Mouse (Mus musculus): Measurements from ENCODE around the gene Bmp5. TPM values are rescaled to one million over a fixed set of nuclear protein-coding genes. Genes with fewer than 3 reads are reported as not detected.

Gene Bmp5
- polyA plus RNA-seq, 1 experiment from 2014 or later, result 2.6 TPM

DNA sequence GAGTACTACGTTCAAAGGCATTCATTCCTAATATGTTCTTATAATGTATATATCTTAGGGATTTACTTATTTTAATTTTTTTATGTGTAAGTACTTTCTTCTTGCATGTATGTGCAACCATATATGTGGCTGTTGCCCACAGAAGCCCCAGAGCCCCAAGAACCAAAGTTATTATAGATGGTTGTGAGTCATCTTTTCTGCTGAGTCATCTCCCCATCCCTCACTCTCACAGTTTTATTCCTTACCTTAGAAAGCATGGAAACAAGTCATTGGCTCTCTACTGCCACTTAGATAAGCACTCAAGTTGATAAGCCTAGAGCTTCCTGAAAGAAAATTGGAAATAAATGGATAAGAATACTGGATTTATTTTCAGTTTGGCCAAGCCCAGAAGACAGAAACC is 40.0 kb downstream of the Bmp5 start:
- Histone ChIP-seq H3K9ac (ENCODE audit: low read depth, low read length) (no peak overlapping the region), H3K36me3 (ENCODE audit: control insufficient read depth, insufficient read depth, low read length) (no peaks in the 10 kb centered on the region), H3K4me1 (ENCODE audit: control insufficient read depth, insufficient read depth, low read length) (no peaks in the 10 kb centered on the region), H3K9me3 (replicated peaks; ENCODE audit: control insufficient read depth, low read length, poor library complexity, severe bottlenecking) (no peaks in the 10 kb centered on the region), H3K4me3 (ENCODE audit: low read depth, low read length) (no peak overlapping the region), H3K4me2 (ENCODE audit: low read length) (no peak overlapping the region), H3K27ac (ENCODE audit: low read length) (no peak overlapping the region), H3K27me3 (ENCODE audit: control insufficient read depth, insufficient read depth, low read depth, low read length) (no peaks in the 10 kb centered on the region)
- no peak for ATAC-seq
- 94% methylated on average over 1 of the region's 1 CpGs for WGBS

DNA sequence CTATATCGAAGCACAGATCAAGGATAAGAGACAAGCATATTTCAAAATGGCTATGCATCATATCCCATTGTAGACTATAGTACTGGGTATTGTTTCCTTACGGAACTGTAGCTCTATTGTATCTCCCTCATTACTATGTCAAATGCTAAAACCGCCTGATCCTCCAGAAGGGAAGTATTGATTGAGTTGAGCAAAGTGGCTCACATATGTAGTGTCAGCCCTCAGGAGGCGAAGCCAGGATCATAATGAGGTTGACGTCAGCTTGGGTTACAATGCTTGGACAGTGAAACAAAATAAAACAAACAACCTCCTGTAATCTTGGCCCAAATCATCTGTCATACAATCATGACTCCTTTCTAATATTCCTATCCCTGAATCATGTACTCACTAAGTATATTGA is 43.2 kb downstream of the Bmp5 start:
- Histone ChIP-seq H3K27ac (ENCODE audit: low read length) (no peak overlapping the region), H3K9ac (ENCODE audit: low read depth, low read length) (no peak overlapping the region), H3K4me2 (ENCODE audit: low read length) (no peak overlapping the region), H3K4me3 (ENCODE audit: low read depth, low read length) (no peak overlapping the region), H3K9me3 (replicated peaks; ENCODE audit: control insufficient read depth, low read length, poor library complexity, severe bottlenecking) (no peaks in the 10 kb centered on the region), H3K36me3 (ENCODE audit: control insufficient read depth, insufficient read depth, low read length) (no peaks in the 10 kb centered on the region), H3K4me1 (ENCODE audit: control insufficient read depth, insufficient read depth, low read length) (no peaks in the 10 kb centered on the region), H3K27me3 (ENCODE audit: control insufficient read depth, insufficient read depth, low read depth, low read length) (no peaks in the 10 kb centered on the region)
- ATAC-seq, result no peak
- WGBS, result 73% methylated on average over 5 of the region's 5 CpGs

DNA sequence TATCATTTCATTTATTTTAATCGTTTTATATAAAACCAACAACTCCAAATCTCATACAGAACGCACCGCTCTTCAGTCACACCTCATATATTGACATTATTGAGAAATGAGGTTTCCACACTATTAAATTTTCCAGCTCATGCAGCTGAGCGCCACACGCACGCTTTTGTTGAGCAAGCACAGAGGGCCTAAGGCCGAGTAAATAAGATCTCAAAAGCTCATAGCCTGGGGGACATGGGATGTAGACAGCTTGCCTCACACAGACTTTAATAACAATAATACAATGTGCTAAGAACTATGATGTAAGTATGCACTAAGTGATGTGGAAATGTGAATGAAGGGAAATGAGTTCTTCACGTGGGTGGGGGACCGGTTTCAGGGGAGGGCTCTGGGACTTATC is 57.3 kb downstream of the Bmp5 start:
- H3K4me1 ChIP-seq (ENCODE audit: control insufficient read depth, insufficient read depth, low read length), result no peaks in the 10 kb centered on the region
- H3K4me2 ChIP-seq (ENCODE audit: low read length), result no peak overlapping the region
- no peak for ATAC-seq
- WGBS, result 65% methylated on average over 9 of the region's 9 CpGs
- H3K27me3 ChIP-seq (ENCODE audit: control insufficient read depth, insufficient read depth, low read depth, low read length), result no peaks in the 10 kb centered on the region
- H3K4me3 ChIP-seq (ENCODE audit: low read depth, low read length), result no peak overlapping the region
- H3K9me3 ChIP-seq (replicated peaks; ENCODE audit: control insufficient read depth, low read length, poor library complexity, severe bottlenecking), result no peaks in the 10 kb centered on the region
- no peak overlapping the region for H3K27ac ChIP-seq (ENCODE audit: low read length)
- no peak overlapping the region for H3K9ac ChIP-seq (ENCODE audit: low read depth, low read length)
- H3K36me3 ChIP-seq (ENCODE audit: control insufficient read depth, insufficient read depth, low read length), result no peaks in the 10 kb centered on the region

DNA sequence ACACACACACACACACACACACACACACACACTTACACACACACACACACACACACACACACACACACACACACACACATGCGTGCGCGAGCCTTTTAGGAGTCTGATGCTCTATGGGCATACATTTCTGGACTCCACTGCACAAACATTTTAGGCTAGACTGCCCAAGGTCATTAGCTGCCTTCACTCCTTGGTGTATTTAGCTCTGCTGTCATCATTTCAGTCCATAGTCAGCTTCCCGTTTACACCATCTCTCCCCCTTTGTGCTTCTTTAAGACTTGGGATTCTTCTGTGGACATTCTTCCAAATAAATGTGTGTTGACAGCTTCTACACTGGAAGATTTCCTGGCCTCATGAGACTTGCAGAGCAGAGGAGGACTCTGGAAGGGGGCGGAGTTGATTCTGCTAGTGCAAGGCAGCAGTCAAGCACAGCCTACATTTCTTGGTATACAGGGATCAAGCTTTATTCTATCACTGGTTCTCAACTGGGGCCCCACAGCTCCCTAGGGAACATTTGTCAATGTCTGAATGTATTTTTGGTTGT is 58.1 kb downstream of the Bmp5 start:
- Histone ChIP-seq H3K27ac (ENCODE audit: low read length) (no peak overlapping the region), H3K36me3 (ENCODE audit: control insufficient read depth, insufficient read depth, low read length) (no peaks in the 10 kb centered on the region), H3K4me1 (ENCODE audit: control insufficient read depth, insufficient read depth, low read length) (no peaks in the 10 kb centered on the region), H3K4me3 (ENCODE audit: low read depth, low read length) (no peak overlapping the region), H3K9ac (ENCODE audit: low read depth, low read length) (no peak overlapping the region), H3K4me2 (ENCODE audit: low read length) (no peak overlapping the region), H3K27me3 (ENCODE audit: control insufficient read depth, insufficient read depth, low read depth, low read length) (no peaks in the 10 kb centered on the region), H3K9me3 (replicated peaks; ENCODE audit: control insufficient read depth, low read length, poor library complexity, severe bottlenecking) (no peaks in the 10 kb centered on the region)
- 72% methylated on average over 5 of the region's 5 CpGs for WGBS
- no peak for ATAC-seq

DNA sequence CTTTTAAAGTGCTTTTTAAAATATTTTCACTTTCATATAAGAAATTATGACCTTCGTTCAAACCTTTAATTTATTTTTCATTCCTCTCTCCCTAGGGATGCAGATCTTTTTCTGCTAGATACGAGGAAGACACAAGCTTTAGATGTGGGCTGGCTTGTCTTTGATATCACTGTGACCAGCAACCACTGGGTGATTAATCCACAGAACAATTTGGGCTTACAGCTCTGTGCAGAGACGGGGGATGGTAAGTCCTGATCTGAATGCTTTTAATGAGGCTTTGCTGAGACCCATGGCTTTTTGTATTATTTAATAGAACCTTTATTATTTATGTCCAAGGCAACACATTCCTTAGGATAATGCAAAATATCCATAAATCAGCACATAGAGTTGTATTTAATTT is 64.3 kb downstream of the Bmp5 start:
- Histone ChIP-seq H3K9me3 (replicated peaks; ENCODE audit: control insufficient read depth, low read length, poor library complexity, severe bottlenecking) (no peaks in the 10 kb centered on the region), H3K4me3 (ENCODE audit: low read depth, low read length) (no peak overlapping the region), H3K4me1 (ENCODE audit: control insufficient read depth, insufficient read depth, low read length) (no peaks in the 10 kb centered on the region), H3K27ac (ENCODE audit: low read length) (no peak overlapping the region), H3K27me3 (ENCODE audit: control insufficient read depth, insufficient read depth, low read depth, low read length) (no peaks in the 10 kb centered on the region), H3K9ac (ENCODE audit: low read depth, low read length) (no peak overlapping the region), H3K4me2 (ENCODE audit: low read length) (no peak overlapping the region), H3K36me3 (ENCODE audit: control insufficient read depth, insufficient read depth, low read length) (no peaks in the 10 kb centered on the region)
- WGBS, result 19% methylated on average over 3 of the region's 3 CpGs
- 0 out of 2 replicates have a peak, but pooled peaks have one; percentile 76 for ATAC-seq

DNA sequence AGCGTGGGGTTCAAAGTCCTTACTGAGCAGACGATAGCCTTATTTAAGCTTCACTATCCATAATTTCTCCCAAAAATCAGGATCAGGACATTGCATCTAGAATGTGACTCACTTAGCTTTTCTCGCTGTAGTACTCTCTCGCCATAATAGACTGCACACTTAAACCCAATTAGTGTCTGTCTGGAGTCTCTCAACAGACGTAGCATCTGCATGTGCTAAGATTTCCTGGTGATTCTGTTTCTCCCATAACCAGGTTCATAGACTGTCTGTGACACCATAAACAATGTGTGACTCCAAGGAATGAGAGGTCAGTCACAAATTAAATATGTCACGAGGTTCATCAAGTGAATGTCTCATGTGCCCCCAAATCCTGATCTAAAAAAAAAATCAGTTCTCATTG is 65.7 kb downstream of the Bmp5 start:
- no peaks in the 10 kb centered on the region for H3K4me1 ChIP-seq (ENCODE audit: control insufficient read depth, insufficient read depth, low read length)
- no peak overlapping the region for H3K4me2 ChIP-seq (ENCODE audit: low read length)
- H3K27me3 ChIP-seq (ENCODE audit: control insufficient read depth, insufficient read depth, low read depth, low read length), result no peaks in the 10 kb centered on the region
- no peak overlapping the region for H3K9ac ChIP-seq (ENCODE audit: low read depth, low read length)
- H3K4me3 ChIP-seq (ENCODE audit: low read depth, low read length), result no peak overlapping the region
- H3K36me3 ChIP-seq (ENCODE audit: control insufficient read depth, insufficient read depth, low read length), result no peaks in the 10 kb centered on the region
- H3K9me3 ChIP-seq (replicated peaks; ENCODE audit: control insufficient read depth, low read length, poor library complexity, severe bottlenecking), result no peaks in the 10 kb centered on the region
- no peak overlapping the region for H3K27ac ChIP-seq (ENCODE audit: low read length)
- WGBS, result 91% methylated on average over 6 of the region's 6 CpGs
- no peak for ATAC-seq

DNA sequence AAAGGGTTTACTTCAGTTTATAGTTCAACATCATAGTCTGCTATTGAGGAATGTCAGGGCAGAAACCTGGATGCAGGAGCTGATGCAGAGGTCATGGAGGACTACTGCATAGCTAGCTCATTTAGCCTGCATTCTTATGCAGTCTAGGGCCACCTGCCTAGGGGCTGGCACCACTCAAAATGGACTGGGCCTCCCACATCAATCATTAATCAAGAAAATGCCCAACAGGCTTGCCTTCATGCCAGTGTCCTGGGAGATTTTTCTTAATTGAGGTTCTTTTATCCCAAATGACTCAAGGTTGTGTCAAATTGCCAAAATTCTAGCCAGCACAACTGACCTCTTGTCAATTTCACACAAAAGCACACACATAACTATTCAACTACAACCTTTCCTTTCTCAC is 70.8 kb downstream of the Bmp5 start:
- no peaks in the 10 kb centered on the region for H3K9me3 ChIP-seq (replicated peaks; ENCODE audit: control insufficient read depth, low read length, poor library complexity, severe bottlenecking)
- no peaks in the 10 kb centered on the region for H3K4me1 ChIP-seq (ENCODE audit: control insufficient read depth, insufficient read depth, low read length)
- ATAC-seq, result no peak
- no peak overlapping the region for H3K4me2 ChIP-seq (ENCODE audit: low read length)
- no peak overlapping the region for H3K27ac ChIP-seq (ENCODE audit: low read length)
- H3K36me3 ChIP-seq (ENCODE audit: control insufficient read depth, insufficient read depth, low read length), result no peaks in the 10 kb centered on the region
- H3K4me3 ChIP-seq (ENCODE audit: low read depth, low read length), result no peak overlapping the region
- no peaks in the 10 kb centered on the region for H3K27me3 ChIP-seq (ENCODE audit: control insufficient read depth, insufficient read depth, low read depth, low read length)
- H3K9ac ChIP-seq (ENCODE audit: low read depth, low read length), result no peak overlapping the region

DNA sequence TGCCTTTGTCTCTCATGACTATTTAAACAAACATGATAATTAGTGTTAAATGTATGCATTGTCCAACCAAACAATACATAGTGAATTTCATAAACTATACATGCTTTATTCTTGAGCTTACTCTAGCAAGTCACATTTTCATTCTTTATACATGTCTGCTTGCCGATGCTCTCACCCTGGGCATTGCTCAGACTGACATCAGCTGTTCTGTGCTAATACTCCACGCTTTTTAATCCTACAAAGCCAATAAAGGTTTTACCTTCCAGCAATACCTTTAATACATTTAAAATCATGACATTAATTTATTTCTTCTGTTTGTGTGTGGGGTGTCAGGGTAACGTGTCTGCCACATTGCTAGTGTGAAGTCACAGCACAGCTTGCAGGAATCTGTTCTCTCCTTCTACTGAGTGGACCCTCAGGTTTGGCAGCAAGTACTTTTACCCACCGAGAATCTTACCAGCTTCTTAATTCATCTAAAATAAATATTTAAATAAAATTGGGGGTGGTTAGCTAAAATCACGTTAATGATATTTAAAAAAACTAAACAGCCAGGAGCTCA is 75.6 kb downstream of the Bmp5 start:
- Histone ChIP-seq H3K27me3 (ENCODE audit: control insufficient read depth, insufficient read depth, low read depth, low read length) (no peaks in the 10 kb centered on the region), H3K4me2 (ENCODE audit: low read length) (no peak overlapping the region), H3K9me3 (replicated peaks; ENCODE audit: control insufficient read depth, low read length, poor library complexity, severe bottlenecking) (no peaks in the 10 kb centered on the region), H3K27ac (ENCODE audit: low read length) (no peak overlapping the region), H3K36me3 (ENCODE audit: control insufficient read depth, insufficient read depth, low read length) (no peaks in the 10 kb centered on the region), H3K4me3 (ENCODE audit: low read depth, low read length) (no peak overlapping the region), H3K4me1 (ENCODE audit: control insufficient read depth, insufficient read depth, low read length) (no peaks in the 10 kb centered on the region), H3K9ac (ENCODE audit: low read depth, low read length) (no peak overlapping the region)
- no peak; the same call in 1 of the 2 replicates for ATAC-seq
- 49% methylated on average over 5 of the region's 5 CpGs for WGBS

DNA sequence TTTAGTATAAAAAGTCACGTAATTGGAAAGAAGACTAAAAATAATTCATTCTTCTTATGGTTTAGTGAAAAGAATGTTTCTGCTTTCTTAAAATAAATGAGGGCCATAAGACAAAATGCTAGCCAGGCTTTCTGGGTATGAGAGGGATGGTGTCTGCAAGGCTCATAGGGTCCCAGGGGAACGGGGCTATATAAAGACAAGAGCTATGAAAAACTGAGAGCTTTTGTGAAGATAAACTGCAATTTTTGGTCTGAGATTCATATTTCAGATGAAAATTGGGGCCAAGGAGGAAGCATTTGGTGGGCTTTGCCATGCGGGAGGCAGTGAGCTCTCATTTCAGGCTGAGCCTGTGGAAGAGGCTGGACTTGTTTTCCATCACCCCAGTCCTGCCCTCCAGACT is 83.0 kb downstream of the Bmp5 start:
- H3K27ac ChIP-seq (ENCODE audit: low read length), result no peak overlapping the region
- no peaks in the 10 kb centered on the region for H3K27me3 ChIP-seq (ENCODE audit: control insufficient read depth, insufficient read depth, low read depth, low read length)
- no peaks in the 10 kb centered on the region for H3K4me1 ChIP-seq (ENCODE audit: control insufficient read depth, insufficient read depth, low read length)
- WGBS, result 94% methylated on average over 3 of the region's 3 CpGs
- H3K4me2 ChIP-seq (ENCODE audit: low read length), result no peak overlapping the region
- ATAC-seq, result no peak
- no peak overlapping the region for H3K4me3 ChIP-seq (ENCODE audit: low read depth, low read length)
- no peaks in the 10 kb centered on the region for H3K9me3 ChIP-seq (replicated peaks; ENCODE audit: control insufficient read depth, low read length, poor library complexity, severe bottlenecking)
- H3K9ac ChIP-seq (ENCODE audit: low read depth, low read length), result no peak overlapping the region
- H3K36me3 ChIP-seq (ENCODE audit: control insufficient read depth, insufficient read depth, low read length), result no peaks in the 10 kb centered on the region
